Mouse (Mus musculus) G1E (cell line): ENCODE data around the gene Runx3.

Experiments
- CTCF ChIP-seq: IDR thresholded peaks from 2 replicates; pipeline ENCODE4 v1.5.1; 2012; ENCODE audit warnings: low read depth, low read length, inconsistent platforms, mixed read lengths
- GATA1 ChIP-seq: IDR thresholded peaks from 2 replicates; pipeline ENCODE4 v1.6.1; 2012; ENCODE audit warnings: borderline replicate concordance, low read length, inconsistent platforms, mixed read lengths
- POLR2AphosphoS5 ChIP-seq: IDR thresholded peaks from 2 replicates; pipeline ENCODE4 v1.6.1; 2012; ENCODE audit warnings: low read depth, low read length, inconsistent platforms; ENCODE audit not compliant: insufficient replicate concordance

- no peak for TF ChIP-seq CTCF
- TF ChIP-seq GATA1 = no peak
- TF ChIP-seq POLR2AphosphoS5 = no peak
These were observed 38.4 kb downstream of the Runx3 start for GRCm38 (mm10) chr4:135158724-135159409.
